Mouse (Mus musculus) E14TG2a.4 (cell line): ENCODE measurements around the gene Fut1.

Source experiments
- CTCF ChIP-seq: conservative IDR thresholded peaks from 2 replicates; pipeline ENCODE4 v1.5.1; 2014; ENCODE audit warnings: low read length
- NANOG ChIP-seq: IDR thresholded peaks from 2 replicates; pipeline ENCODE4 v1.6.1; 2014; ENCODE audit warnings: borderline replicate concordance, low read length, mixed read lengths
- POU5F1 ChIP-seq: IDR thresholded peaks from 2 replicates; pipeline ENCODE4 v1.6.1; 2014; ENCODE audit warnings: low read length, borderline replicate concordance

- TF ChIP-seq CTCF (no peak), POU5F1 (no peak), NANOG (no peak)
These were observed 8.4 kb downstream of the Fut1 start for GRCm38 (mm10) chr7:45625481-45625880.
